Mouse (Mus musculus): ENCODE measurements around the gene Usp19.

Usp19 gene

DNA sequence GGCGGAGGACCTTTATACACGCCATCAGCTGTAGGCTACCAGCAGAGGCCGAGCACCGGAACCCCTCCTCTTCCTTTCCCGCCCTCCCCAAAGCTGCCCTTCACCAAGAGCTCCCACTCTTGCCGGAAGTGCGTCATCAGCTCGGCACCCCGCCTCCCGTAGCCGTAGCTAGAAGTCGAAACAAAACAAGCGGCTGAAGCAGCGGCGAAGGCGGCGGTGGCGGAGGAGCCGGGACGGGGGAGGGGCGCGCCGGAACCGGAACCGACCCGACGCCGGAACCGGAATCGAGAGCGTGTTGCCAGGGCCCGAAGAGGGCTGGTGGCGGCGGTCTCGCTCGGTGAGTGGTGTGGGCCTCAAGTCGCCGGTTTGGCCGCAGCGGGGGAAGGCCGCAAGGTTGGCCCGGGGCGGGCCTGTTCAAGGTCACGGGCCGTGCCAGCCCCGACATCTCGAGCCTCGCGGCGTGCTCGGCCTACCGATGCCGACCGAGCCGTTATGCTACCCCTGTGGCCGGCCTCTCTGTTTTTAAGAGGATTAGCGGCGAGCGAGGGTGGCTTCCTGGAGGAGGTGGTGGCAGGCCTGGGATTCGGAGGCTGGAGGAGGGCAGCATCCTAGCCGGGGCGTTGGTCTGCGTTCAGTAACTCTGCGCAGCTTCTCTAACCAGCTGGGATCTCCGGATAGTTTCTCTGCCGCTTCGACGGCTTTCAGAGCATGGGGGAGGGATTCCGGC lies at the start of gene Usp19:
Gene Usp19 (plus strand): TSS at position 44 of the 727 bp plus-strand sequence.
- ATAC-seq (ENCODE audit: low TSS enrichment): peak; percentile 93

- ATAC-seq (ENCODE audit: low TSS enrichment): peak; percentile 79
Measured at GRCm38 (mm10) chr9:108441236-108441919, 49.0 kb upstream of the Usp19 start.

- no peak for ATAC-seq (ENCODE audit: low TSS enrichment)
Measured at GRCm38 (mm10) chr9:108445125-108445524, 45.3 kb upstream of the Usp19 start.

DNA sequence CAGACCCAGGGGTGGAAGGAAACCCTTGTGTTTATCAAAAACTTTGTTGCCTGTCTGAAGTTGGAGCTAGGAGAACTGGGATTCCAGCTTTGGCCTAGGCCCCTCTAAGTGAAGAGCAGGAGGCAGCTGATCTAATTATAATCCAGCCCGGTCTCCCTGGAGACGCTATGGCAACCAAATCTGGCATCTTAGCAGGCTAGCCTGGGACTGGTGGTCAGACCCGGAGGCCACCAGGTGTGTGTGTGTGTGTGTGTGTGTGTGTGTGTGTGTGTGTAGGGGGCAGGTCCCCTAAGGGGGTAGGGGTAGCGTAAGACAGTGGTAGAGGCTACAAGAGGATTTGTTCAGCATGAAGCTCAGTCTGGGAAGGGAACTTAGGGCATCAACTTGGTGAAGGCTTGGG lies 40.5 kb upstream of the Usp19 start:
- ATAC-seq (ENCODE audit: low TSS enrichment): 0 out of 2 replicates have a peak, but pooled peaks have one; percentile 15

DNA sequence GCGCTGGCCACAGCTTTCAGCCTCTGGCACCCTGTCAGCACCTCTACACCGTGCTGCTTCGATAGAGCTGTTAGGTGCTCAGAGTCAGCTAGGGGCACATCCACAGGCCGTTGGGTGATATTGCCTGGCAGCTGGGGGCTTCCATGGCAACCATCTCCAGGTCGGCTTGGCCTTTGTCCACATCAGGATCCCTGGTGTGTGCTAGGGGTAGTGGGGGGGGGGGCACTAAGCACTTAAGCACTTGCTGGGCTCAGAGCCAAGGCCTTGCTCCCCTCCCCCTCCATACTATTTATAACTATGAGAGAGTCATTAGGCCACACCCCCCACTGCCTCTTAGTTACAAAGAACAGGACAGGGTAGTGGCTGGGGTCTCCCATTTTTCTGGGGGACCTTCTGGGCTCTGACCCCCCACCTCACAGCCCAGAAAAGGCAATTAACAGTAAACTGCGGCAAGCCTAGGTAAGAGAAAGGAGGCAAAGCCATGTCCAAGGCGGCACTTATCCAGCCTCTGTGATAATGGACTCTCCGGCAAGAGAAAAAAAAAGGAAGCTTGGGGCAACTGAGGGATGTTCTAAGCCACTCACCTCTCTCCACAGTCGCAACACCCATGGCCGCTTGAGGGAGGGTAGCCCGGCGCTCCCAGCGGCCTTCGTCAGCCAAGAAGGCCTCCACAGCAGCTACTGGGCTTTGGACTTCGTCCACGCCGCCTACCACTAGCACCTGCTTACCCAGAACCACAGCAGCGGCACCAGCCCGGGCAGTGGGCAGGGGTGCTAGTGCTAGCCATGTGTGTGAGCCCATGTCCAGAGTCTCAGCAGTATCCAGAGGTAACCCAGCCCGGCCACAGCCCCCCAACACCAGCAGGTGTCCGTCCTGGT lies 39.9 kb upstream of the Usp19 start:
- ATAC-seq (ENCODE audit: low TSS enrichment): peak; percentile 48; the same call in 1 of the 2 replicates

- ATAC-seq (ENCODE audit: low TSS enrichment): no peak
Measured at GRCm38 (mm10) chr9:108451170-108451493, 39.3 kb upstream of the Usp19 start.

GRCm38 (mm10) chr9:108451519-108452160 lies 38.8 kb upstream of the Usp19 start:
- no peak for ATAC-seq (ENCODE audit: low TSS enrichment)

- peak; percentile 71 for ATAC-seq (ENCODE audit: low TSS enrichment)
Measured at GRCm38 (mm10) chr9:108452291-108452906, 38.0 kb upstream of the Usp19 start.

DNA sequence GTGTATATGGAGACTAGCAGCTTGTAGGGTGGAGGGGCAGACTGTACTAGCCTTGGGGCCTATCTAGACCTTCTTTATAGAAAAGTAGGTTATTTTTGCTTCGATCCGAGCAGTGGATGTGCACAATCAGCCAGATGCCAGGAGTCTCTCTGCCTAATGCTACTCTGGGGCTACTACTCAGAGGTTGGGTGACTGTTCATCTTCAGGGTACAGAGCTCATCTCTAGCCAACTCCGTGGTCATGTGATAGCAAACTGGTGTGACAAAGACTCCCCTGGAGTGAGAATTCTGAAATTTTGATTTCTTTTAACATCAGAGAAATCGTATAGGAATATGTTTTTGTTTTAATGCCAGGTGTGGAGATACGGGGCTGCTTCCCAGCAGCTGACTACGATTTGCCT lies 37.5 kb upstream of the Usp19 start:
- ATAC-seq (ENCODE audit: low TSS enrichment): peak; percentile 18

DNA sequence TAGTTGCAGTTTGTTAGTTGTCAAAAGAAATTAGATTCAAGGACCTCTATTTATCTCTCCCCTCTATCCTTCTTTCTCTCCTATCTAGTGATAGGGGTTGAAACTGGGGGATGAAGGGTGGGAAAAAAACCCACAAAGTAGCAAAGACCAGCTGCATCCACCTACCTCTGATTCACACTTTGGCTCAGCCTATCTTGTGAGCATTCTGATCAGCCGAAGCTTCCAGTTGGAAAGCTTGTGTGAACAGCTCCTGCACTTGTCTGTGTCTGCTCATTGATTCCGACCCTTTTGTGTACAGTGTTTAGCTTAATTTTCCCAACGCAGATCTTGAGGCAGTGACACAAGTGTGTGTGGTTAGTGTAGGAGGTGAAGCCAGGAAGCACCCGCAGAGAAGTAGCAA lies 36.9 kb upstream of the Usp19 start:
- ATAC-seq (ENCODE audit: low TSS enrichment): no peak

- no peak for ATAC-seq (ENCODE audit: low TSS enrichment)
Measured at GRCm38 (mm10) chr9:108454429-108454828, 36.0 kb upstream of the Usp19 start.

DNA sequence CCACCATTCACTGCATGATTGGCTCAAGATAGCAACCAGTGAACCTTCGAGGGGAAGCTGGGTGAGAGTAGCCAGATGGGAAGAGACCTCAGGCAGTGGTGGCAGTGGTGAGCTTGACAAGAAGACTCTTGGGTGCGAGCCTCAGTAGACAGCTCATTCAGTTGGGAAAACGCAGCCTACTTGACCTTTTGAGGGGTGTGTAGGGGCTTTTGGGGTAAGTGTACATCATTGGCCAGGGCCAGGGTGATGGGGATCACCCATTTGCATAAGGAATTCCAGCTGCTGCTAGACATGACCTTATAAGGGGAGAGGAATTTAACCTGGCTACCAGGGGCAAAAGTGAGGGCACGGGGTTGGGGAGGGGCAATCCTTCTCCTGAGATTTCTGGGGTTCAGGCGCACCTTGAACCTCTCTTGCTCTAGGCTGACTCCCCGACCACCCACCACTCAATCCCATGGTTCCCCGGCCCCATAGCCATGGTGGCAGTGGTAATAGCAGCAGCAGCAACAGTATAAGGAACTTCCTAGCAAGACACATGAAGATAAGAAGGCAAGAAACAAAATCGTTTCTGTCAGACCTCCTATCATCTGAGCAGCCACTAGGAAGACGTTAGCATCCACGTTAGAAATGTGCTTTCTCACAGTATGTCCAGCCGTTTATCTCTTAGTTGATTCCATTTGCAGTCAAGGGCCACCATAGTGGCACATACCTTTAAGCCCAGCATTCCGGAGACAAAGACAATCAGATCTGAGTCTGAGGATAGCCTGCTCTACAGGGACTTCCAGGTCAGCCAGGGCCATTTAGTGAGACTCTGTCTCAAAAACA lies 34.4 kb upstream of the Usp19 start:
- no peak for ATAC-seq (ENCODE audit: low TSS enrichment)

DNA sequence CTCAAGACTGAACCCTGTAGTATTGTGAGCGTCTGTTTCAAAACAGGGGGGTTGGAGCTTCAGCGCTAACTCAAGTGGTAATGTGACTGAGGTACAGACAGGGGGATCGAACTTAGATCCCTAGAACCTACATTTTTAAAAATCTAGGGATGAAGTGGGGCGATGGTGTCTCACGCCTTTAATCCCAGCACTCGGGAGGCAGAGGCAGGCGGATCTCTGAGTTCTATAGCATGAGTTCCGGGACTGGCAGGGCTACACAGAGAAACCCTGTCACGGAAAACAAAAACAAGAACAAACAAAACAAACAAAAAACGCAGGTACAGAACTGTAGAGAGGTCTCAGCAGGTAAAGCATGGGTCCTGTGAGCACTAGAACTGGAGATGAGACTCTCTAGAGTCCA lies 33.4 kb upstream of the Usp19 start:
- no peak for ATAC-seq (ENCODE audit: low TSS enrichment)

DNA sequence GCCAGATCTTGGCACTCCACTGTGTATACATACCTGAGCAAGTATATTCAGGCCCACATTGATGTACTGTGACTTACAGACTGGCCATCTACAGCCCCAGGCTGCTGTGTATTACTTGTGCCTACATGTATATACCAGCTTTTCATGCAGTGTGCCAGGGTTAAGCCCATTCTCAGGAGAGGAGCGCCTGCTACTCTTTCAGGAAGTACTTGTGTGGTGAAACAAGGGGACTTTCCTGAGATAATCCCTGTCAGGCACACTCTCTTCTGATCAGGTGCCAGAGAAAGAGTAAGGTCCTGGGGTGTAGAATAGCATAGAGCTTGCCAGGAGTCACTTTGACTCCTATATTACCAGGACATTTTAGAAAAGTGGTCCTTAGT lies 30.5 kb upstream of the Usp19 start:
- no peak for ATAC-seq (ENCODE audit: low TSS enrichment)

- peak; percentile 89 for ATAC-seq (ENCODE audit: low TSS enrichment)
Measured at GRCm38 (mm10) chr9:108460319-108461178, 29.9 kb upstream of the Usp19 start, which contains the start of gene Ccdc71. Ccdc71 (plus strand) TSS chr9:108460527.

DNA sequence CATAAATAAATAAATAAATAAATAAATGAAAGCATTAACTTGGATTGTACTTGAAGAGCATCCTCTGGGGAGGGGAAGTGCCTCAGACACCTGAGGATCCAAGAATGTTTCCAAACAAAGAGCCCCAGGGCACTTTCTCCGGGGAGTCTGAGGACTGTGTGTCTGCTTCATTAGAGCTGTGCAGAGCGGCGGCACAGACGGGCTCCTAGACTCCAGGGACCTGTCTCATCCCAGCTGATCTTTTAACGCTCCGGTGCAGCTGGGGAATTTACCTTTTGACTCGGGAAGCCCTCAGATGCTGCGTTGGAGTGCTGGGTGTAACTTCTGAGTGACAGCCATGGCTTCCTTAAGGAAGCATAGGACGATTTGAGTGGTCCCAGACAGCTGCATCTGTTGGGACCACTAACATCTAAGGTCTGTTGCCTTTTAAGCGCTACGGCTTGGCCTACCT lies 29.2 kb upstream of the Usp19 start, which contains the start of gene Klhdc8b:
Gene Klhdc8b (minus strand): TSS at position 401 of the 451 bp plus-strand sequence.
- no peak for ATAC-seq (ENCODE audit: low TSS enrichment)

DNA sequence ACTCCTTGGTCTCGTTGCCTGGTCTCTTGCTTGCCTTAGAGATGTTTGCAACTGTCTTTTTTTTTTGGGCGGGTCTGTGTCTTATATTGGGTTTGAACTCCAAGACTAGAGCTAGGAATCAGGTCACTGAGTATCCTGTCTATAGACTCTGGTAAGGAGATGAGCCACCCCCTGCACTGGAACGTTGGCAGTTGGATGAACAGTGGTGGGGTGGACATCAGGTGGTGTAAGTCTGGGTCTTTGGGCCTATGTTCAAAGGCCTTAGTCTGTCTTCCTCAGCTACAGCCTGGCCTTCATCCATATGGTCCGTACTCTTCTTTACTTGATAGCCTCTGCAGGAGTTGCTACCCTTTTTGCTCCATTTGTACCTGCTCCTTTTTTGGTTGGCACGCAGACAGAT lies 28.7 kb upstream of the Usp19 start:
- ATAC-seq (ENCODE audit: low TSS enrichment): no peak

- no peak for ATAC-seq (ENCODE audit: low TSS enrichment)
Measured at GRCm38 (mm10) chr9:108462192-108462591, 28.2 kb upstream of the Usp19 start.

- no peak for ATAC-seq (ENCODE audit: low TSS enrichment)
Measured at GRCm38 (mm10) chr9:108463713-108464112, 26.7 kb upstream of the Usp19 start.

All from frontal cortex, adult (tissue).